Mouse (Mus musculus) intestine, embryonic 14.5 days (tissue): ENCODE data around the gene Camta1. TPM values are rescaled to one million over a fixed set of nuclear protein-coding genes. Genes with fewer than 3 reads are reported as not detected.

Experiments
- ATAC-seq: fragments of 200-750 bp; cut with Nextera tagmentation; replicated peaks from 2 replicates; pipeline ENCODE4 v1.8.0; 2017; ENCODE audit warnings: low read depth, moderate number of reproducible peaks, moderate TSS enrichment, moderate library complexity; ENCODE audit not compliant: low FRiP score, low TSS enrichment
- DNase-seq: peaks from one replicate; pipeline ENCODE4 v3.0.0-alpha.2; 2018; ENCODE audit warnings: low spot score
- H3K27ac ChIP-seq: fragments of 300-500 bp; sonication (generic); 2 replicates; pipeline ENCODE4 v1.5.1; 2014; ENCODE audit warnings: low read depth, mild to moderate bottlenecking, control low read depth
- H3K27me3 ChIP-seq: fragments of 300-500 bp; sonication (generic); replicated peaks from 2 replicates; pipeline ENCODE4 v1.6.1; 2014; ENCODE audit warnings: low read length, control low read depth; ENCODE audit not compliant: control insufficient read depth, insufficient read depth
- H3K36me3 ChIP-seq: fragments of 300-500 bp; sonication (generic); 2 replicates; pipeline ENCODE4 v1.6.1; 2014; ENCODE audit warnings: low read length, control low read depth; ENCODE audit not compliant: control insufficient read depth, insufficient read depth
- H3K4me1 ChIP-seq: fragments of 300-500 bp; sonication (generic); replicated peaks from 2 replicates; pipeline ENCODE4 v1.6.1; 2014; ENCODE audit warnings: low read length, control low read depth, mixed read lengths; ENCODE audit not compliant: control insufficient read depth, insufficient read depth
- H3K4me2 ChIP-seq: fragments of 300-500 bp; sonication (generic); 2 replicates; pipeline ENCODE4 v1.6.1; 2014; ENCODE audit warnings: low read length
- H3K4me3 ChIP-seq: fragments of 300-500 bp; sonication (generic); 2 replicates; pipeline ENCODE4 v1.5.1; 2014; ENCODE audit warnings: low read depth, low read length, control low read depth, mixed read lengths
- H3K9ac ChIP-seq: fragments of 300-500 bp; sonication (generic); 2 replicates; pipeline ENCODE4 v1.6.1; 2014; ENCODE audit warnings: mild to moderate bottlenecking, low read length
- H3K9me3 ChIP-seq: fragments of 300-500 bp; sonication (generic); 2 replicates; pipeline ENCODE4 v1.6.1; 2016; ENCODE audit warnings: low read length, control low read depth; ENCODE audit not compliant: control insufficient read depth
- WGBS: fragments of 180-500 bp; shearing (Covaris S2); extraction: QIAGEN DNeasy Blood & Tissue Kit; methylation state at CpG from one replicate; pipeline ENCODE4 v1.1.7; 2014; 5-methylcytosine and 5-hydroxymethylcytosine counted together
- polyA plus RNA-seq: library from polyadenylated mRNA; unstranded; fragments of >200 nt; fragmentation: Nextera tagmentation; extraction: Ambion mirVana; gene quantifications from 2 replicates; pipeline ENCODE4 v1.2.1, GENCODE M21; 2014

The Camta1 gene
- polyA plus RNA-seq, 1 experiment from 2014 or later = 88.1 TPM

GRCm38 (mm10) chr4:151448341-151448740, 413.3 kb downstream of the Camta1 start:
- Histone ChIP-seq H3K36me3 (no peaks in the 10 kb centered on the region), H3K4me3 (no peak overlapping the region), H3K4me2 (no peak overlapping the region), H3K4me1 (0 out of 2 replicates have a peak, but pooled peaks cover 3% of the 10 kb centered on the region), H3K9ac (no peak overlapping the region), H3K27me3 (no peaks in the 10 kb centered on the region), H3K9me3 (no peaks in the 10 kb centered on the region), H3K27ac (no peak overlapping the region)
- no peak for ATAC-seq
- no peak for DNase-seq
- WGBS = 94% methylated on average over 2 of the region's 2 CpGs

- Histone ChIP-seq H3K27ac (no peak overlapping the region), H3K9ac (no peak overlapping the region), H3K4me1 (0 out of 2 replicates have a peak, but pooled peaks cover 3% of the 10 kb centered on the region), H3K4me2 (no peak overlapping the region), H3K36me3 (no peaks in the 10 kb centered on the region), H3K27me3 (no peaks in the 10 kb centered on the region), H3K9me3 (0 out of 2 replicates have a peak, but pooled peaks cover 10% of the 10 kb centered on the region), H3K4me3 (no peak overlapping the region)
- WGBS = 82% methylated on average over 4 of the region's 4 CpGs
- ATAC-seq (no peak), DNase-seq (no peak)
Measured at GRCm38 (mm10) chr4:151444665-151445064, 417.0 kb downstream of the Camta1 start.

DNA sequence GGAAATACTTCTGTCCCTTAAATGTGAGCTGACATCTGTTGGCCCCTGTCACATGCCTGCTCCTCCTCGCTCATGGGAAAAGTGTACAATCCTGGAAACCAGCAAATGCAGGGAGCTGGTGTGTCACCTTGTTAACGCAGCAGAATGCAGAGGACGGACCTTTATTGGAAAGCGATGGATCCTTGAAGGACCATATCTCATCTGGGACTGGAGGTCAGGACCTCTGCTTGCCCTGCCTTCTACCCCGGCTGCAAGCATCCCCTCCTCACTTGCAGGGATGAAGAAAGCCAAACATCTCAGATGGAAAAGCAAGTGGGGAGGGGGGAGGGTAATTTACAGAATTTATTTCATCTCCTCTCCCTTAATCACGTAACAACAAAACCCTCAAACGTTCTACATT, 423.1 kb downstream of the Camta1 start:
- ATAC-seq (no peak), DNase-seq (no peak)
- 0 out of 2 replicates have a peak, but pooled peaks cover 10% of the 10 kb centered on the region for H3K9me3 ChIP-seq
- no peaks in the 10 kb centered on the region for H3K27me3 ChIP-seq
- H3K4me3 ChIP-seq = no peak overlapping the region
- H3K9ac ChIP-seq = no peak overlapping the region
- no peak overlapping the region for H3K27ac ChIP-seq
- H3K4me2 ChIP-seq = no peak overlapping the region
- H3K4me1 ChIP-seq = no peaks in the 10 kb centered on the region
- H3K36me3 ChIP-seq = no peaks in the 10 kb centered on the region
- 31% methylated on average over 7 of the region's 7 CpGs for WGBS

- Histone ChIP-seq H3K9me3 (0 out of 2 replicates have a peak, but pooled peaks cover 10% of the 10 kb centered on the region), H3K27me3 (no peaks in the 10 kb centered on the region), H3K4me2 (no peak overlapping the region), H3K27ac (no peak overlapping the region), H3K36me3 (no peaks in the 10 kb centered on the region), H3K4me1 (no peaks in the 10 kb centered on the region), H3K9ac (no peak overlapping the region), H3K4me3 (no peak overlapping the region)
- ATAC-seq (no peak), DNase-seq (no peak)
- 77% methylated on average over 11 of the region's 11 CpGs for WGBS
Measured at GRCm38 (mm10) chr4:151437859-151438258, 423.8 kb downstream of the Camta1 start.

DNA sequence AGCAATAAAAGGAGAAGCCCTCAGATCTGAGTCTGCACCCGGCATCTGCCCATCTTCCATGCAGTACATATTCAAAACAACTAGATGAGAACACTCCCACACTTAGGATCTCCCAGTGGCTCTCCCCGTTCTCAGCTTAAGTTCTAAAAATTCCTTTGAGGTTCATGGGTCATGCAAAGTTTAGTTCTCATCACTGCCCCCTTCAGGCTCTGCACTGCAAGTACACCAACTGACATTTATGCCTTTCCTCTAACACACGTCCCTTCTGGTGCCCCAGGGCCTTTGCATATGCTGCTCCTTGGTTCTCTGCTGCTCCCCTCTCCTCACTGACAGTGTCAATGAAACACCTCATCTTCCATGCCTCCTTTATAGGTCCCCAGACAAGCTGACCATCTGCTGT, 436.5 kb downstream of the Camta1 start:
- Histone ChIP-seq H3K9me3 (peaks cover 14% of the 10 kb centered on the region; the same call in 1 of the 2 replicates), H3K4me3 (no peak overlapping the region), H3K27me3 (no peaks in the 10 kb centered on the region), H3K27ac (no peak overlapping the region), H3K9ac (no peak overlapping the region), H3K4me2 (no peak overlapping the region), H3K36me3 (no peaks in the 10 kb centered on the region), H3K4me1 (no peaks in the 10 kb centered on the region)
- DNase-seq (no peak), ATAC-seq (no peak)
- 64% methylated on average over 3 of the region's 3 CpGs for WGBS

DNA sequence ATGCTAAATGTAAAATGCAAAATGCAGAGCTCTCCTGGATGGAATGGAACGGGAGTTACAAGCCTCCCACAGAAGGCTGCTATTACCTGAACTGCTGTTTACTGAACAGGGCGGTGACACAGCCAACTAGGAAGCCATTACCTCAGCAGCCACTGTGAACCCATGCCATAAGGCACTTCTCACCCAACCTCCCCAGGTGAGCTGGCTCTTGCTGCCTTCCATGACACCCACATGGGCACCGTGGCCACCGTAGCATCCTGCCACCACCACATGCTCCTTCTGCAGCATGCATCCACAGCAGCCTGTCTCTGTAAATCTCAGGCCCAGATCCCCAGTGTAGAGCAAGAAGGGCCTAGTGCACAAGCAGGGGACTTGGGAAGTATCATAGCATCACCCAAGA, 438.8 kb downstream of the Camta1 start:
- H3K4me1 ChIP-seq = 0 out of 2 replicates have a peak, but pooled peaks cover under 1% of the 10 kb centered on the region
- H3K4me3 ChIP-seq = no peak overlapping the region
- peaks cover 11% of the 10 kb centered on the region; the same call in 1 of the 2 replicates for H3K9me3 ChIP-seq
- H3K9ac ChIP-seq = no peak overlapping the region
- H3K4me2 ChIP-seq = no peak overlapping the region
- no peak for ATAC-seq
- WGBS = 82% methylated on average over 4 of the region's 4 CpGs
- H3K27me3 ChIP-seq = no peaks in the 10 kb centered on the region
- no peak for DNase-seq
- no peaks in the 10 kb centered on the region for H3K36me3 ChIP-seq
- no peak overlapping the region for H3K27ac ChIP-seq

- DNase-seq (no peak), ATAC-seq (no peak)
Measured at GRCm38 (mm10) chr4:151422361-151422760, 439.3 kb downstream of the Camta1 start.

DNA sequence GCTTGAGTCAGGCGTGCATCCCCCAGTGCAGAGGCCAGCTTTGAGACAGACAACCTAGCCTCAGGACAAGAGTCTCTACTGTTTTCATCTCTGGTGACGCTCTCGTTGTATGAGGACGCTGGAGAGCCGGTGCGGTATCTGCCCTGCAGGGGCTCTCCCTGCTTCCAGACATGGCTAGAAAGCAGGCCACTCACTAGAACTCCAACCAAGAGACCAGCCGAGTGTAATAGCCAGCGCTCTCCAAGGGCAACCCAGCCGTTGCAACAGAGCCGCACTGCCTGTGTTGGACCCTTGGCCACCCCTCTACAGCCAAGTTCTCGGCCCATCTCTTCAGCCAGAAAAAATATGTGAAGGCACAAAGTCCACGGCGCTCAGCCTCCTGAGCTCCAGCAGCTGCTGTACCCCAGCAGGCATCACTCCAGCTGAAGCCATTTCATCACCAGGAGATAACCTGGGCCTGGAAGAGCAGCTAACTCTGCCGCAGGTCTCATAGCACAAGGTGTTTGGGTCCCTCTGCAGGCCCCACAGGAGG, 443.3 kb downstream of the Camta1 start:
- H3K9me3 ChIP-seq = no peaks in the 10 kb centered on the region
- WGBS = 73% methylated on average over 14 of the region's 14 CpGs

More at GRCm38 (mm10) chr4:151422361-151422760, 439.3 kb downstream of the Camta1 start:
- no peak overlapping the region for H3K4me3 ChIP-seq
- no peak overlapping the region for H3K27ac ChIP-seq
- no peaks in the 10 kb centered on the region for H3K27me3 ChIP-seq
- H3K9me3 ChIP-seq = peaks cover 7% of the 10 kb centered on the region; the same call in 1 of the 2 replicates
- 49% methylated on average over 8 of the region's 8 CpGs for WGBS
- H3K4me1 ChIP-seq = 0 out of 2 replicates have a peak, but pooled peaks cover 4% of the 10 kb centered on the region
- H3K36me3 ChIP-seq = no peaks in the 10 kb centered on the region
- H3K9ac ChIP-seq = no peak overlapping the region
- H3K4me2 ChIP-seq = no peak overlapping the region

GRCm38 (mm10) chr4:151415812-151416211, 445.9 kb downstream of the Camta1 start:
- 73% methylated on average over 4 of the region's 4 CpGs for WGBS
- H3K4me3 ChIP-seq = no peak overlapping the region
- no peaks in the 10 kb centered on the region for H3K9me3 ChIP-seq
- H3K4me1 ChIP-seq = peaks cover 17% of the 10 kb centered on the region
- DNase-seq (no peak), ATAC-seq (no peak)
- H3K27ac ChIP-seq = no peak overlapping the region
- no peak overlapping the region for H3K4me2 ChIP-seq
- H3K9ac ChIP-seq = no peak overlapping the region
- no peaks in the 10 kb centered on the region for H3K27me3 ChIP-seq
- H3K36me3 ChIP-seq = no peaks in the 10 kb centered on the region

More for the DNA sequence above, 443.3 kb downstream of the Camta1 start:
- Histone ChIP-seq H3K9ac (no peak overlapping the region), H3K27me3 (no peaks in the 10 kb centered on the region), H3K27ac (no peak overlapping the region), H3K4me1 (0 out of 2 replicates have a peak, but pooled peaks cover 4% of the 10 kb centered on the region), H3K36me3 (no peaks in the 10 kb centered on the region), H3K4me2 (no peak overlapping the region), H3K4me3 (no peak overlapping the region)
- ATAC-seq (no peak), DNase-seq (no peak)
